Mouse (Mus musculus) liver, embryonic 14.5 days (tissue): ENCODE measurements at regions not wholly inside any gene's neighbourhood (a gene's known extent, or its start where the extent isn't known, plus 50 kb on each side); places are given as distances from the start of the nearest gene placed in this dataset.

Experiments
- CTCF ChIP-seq: IDR thresholded peaks from 2 replicates; pipeline ENCODE4 v1.5.1; 2016; ENCODE audit warnings: antibody characterized with exemption, low read depth, control low read depth
- EP300 ChIP-seq: IDR thresholded peaks from 2 replicates; pipeline ENCODE4 v1.6.1; 2016; ENCODE audit warnings: antibody characterized with exemption, low read depth

GRCm38 (mm10) chr10:84036131-84036877, 313.6 kb downstream of the 1500009L16Rik start:
- TF ChIP-seq CTCF: no peak
- TF ChIP-seq EP300: no peak
